Mouse (Mus musculus) mouse trophoblast stem cell (cell line): ENCODE data around the gene Kif13a.

Experiments
- in situ Hi-C, 2 experiments: fragments of 300-500 bp; cut with MseI, MboI; formaldehyde crosslinking; loops; 2 replicates in 1 of 2; 3 replicates in 1 of 2; pipeline ENCODE4 v1.15.1; 2025

Kif13a gene

GRCm38 (mm10) chr13:46883976-46884375, 45.7 kb downstream of the Kif13a start:
- in situ Hi-C loops = no loop called here

- in situ Hi-C loops = no loop called here
These were observed 46.3 kb downstream of the Kif13a start for GRCm38 (mm10) chr13:46883381-46883780.

- in situ Hi-C loops = no loop called here
These were observed 48.9 kb downstream of the Kif13a start for GRCm38 (mm10) chr13:46880736-46881135.

DNA sequence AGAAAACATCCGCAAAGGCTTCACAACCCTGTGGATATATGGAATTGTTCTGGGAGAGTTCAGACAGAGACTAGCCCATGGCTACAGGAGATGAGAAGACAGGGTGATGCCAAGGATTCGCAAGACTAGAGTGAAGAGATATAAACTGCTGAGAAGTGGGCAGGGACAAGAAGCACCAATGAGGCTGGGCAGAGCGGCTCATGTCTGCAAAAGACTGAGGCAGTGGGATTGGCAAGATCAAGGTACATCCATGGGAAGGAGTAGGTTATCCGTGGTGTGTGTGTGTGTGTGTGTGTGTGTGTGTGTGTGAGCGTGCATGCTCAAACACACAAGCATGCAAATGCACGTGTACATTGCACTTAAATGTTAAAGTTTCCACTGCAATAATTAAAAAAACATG, 49.4 kb downstream of the Kif13a start:
- in situ Hi-C loops = no loop called here

DNA sequence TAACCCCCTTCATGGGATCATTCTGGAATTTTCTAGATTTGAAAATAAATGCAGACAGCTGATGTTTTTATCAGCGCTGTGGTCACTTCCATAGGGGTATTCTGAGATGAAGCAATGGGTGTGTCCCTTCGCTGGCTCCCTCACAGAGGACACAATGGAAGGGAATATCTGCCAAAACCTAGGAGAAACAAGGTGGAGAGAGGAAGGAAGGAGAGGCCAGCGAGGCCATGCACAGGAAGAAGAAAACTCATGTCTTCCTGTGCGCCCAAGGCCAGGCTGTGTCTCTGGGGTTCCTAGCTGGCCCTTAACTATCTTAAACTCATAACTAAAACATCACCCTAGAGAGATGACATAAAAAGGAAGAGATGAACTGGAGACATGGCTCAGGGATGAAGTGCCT, 52.6 kb downstream of the Kif13a start:
- in situ Hi-C loops = no loop called here

DNA sequence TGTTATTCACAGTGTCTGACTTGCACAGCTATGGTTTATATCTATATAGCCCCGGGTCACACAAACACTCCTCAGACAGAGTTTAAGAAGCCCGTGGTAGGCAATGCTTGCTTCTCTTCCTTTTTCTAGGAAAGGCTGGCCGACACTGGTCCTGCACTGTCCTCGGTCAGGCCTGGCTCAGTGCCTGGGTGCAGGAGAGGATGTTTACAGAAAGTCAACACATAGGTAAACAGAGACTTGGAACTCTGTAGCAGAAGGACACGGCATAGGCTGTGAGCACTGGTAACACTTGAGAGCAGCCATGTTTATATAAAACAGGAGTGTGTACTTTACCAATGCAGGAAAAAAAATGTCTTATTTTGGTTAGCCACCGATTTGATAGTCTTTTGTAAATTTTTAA, 54.3 kb downstream of the Kif13a start:
- in situ Hi-C loops = no loop called here

GRCm38 (mm10) chr13:46872732-46873131, 56.9 kb downstream of the Kif13a start:
- in situ Hi-C loops = no loop called here

- in situ Hi-C loops = no loop called here
These were observed 57.5 kb downstream of the Kif13a start for GRCm38 (mm10) chr13:46872194-46872593.

GRCm38 (mm10) chr13:46869464-46869863, 60.2 kb downstream of the Kif13a start:
- in situ Hi-C loops = no loop called here

- in situ Hi-C loops = no loop called here
These were observed 66.4 kb downstream of the Kif13a start for GRCm38 (mm10) chr13:46863169-46863748.

DNA sequence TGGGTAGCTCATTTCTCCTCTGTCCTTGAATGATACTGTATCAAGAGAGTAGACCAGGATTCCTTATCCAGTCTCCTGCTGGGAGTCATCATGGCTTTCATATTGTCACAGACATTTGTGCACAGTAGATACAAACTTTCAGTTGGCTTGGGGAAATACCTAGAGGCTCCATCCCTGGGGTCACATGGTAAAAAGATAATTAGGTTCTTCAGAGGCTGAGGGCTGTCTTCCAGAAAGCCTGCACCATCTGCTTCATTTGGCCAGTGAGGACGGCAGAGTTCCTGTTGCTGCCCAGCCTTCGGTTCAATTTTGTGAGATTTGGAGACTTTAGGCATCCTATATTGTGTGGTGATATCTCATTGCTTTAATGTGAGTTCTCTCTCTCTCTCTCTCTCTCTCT, 69.8 kb downstream of the Kif13a start:
- in situ Hi-C loops = no loop called here

DNA sequence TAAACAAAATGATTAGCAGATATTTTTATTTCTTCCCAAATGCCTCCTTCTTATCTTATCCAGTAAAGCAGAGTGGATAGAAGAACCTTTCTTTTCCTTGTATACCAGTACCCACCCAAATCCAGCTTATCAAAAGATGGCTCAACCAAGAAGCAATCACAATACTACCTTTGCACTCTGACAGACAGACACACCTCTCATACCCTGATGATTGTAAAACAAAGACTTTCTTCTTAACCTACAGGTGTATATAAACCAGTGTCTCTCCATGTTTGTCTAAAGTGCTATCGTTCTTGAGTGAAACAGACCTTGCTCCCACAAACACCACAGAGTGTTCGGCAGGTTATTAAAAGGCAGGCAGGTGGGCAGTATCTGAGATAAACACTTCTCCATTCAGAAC, 70.5 kb downstream of the Kif13a start:
- in situ Hi-C loops = no loop called here

DNA sequence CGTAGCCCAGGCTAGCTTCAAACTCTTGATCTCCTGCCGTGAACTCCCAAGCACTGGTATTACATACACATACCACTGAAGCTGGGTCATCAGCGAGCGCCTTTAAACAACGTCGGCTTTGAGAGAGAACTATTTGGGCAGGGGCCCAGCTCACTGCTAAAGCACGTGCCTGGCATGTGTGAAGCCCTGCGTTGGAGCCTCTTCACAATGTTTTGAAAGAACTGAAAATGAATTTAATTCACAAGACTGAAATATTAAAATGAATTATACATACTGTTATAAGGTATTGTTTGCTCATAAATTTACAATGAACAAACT, 70.9 kb downstream of the Kif13a start:
- in situ Hi-C loops = no loop called here

DNA sequence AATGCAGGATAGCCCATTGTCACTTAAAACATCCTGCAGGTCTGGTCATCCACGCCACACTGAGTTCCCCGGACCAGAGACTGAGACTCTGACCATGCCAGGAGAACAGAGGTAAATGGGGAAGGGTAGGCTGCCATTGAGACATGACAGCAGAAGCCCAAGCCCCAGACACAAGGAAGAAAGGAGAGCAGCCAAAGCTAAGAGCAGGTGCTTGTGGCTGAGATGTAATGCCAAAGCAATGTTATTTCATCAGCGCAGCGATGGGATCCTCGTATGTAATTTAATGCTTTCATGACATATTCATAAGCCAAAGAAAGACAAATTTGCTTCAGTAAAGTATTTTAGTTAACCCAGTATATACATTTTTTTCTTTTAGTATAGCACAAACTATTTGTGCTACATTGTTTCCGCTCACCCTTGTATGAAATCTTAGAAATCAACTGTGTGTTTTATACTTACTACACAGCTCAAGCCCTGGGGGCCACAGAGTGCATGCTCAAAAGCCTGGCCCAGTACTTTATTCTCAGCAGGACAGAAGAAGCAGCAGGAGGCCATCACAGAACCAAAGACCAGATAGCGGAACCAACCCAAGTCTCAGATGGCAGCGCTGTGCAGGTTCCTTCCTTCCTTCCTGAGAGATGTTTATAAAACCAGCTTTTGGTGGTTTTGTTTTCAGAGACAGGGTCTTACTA, 71.4 kb downstream of the Kif13a start:
- in situ Hi-C loops = no loop called here

DNA sequence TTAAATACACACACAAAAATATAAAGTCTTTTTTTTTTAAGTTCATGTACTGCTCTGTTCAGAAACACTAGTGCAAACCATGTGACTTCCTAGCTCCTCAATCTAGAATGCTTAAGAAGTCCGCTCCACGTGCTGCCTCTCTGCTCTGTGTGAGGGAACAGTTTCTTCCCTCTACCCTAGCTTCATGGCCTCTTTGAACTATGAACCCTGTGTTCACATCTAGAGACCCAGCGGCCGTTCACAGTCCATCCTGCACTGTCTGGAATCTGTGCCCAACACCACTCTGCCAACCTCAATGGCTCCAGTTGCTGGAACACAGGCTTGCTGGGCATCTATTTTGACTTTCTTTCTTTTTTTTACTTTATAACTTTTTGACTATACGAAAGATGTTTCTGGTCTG, 75.2 kb downstream of the Kif13a start:
- in situ Hi-C loops = no loop called here

DNA sequence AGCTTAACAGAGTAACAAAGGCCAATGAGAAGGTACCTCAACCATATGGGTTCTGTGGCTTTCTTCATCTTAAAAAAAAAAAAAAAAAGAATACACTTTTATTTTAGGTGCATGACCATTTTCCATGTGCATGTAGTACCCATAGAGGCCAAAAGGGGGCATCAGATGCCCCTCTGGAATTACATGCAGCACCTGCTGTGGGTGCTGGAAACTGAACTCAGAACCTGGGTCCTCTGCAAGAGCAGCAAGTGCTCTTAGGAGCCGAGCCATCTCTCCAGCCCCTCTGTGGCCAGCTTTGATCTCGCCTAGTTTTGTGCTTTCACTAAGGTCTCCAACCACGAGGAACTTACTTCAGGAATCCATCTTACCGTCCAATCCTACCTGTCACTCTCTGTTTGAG, 77.2 kb downstream of the Kif13a start:
- in situ Hi-C loops = no loop called here

GRCm38 (mm10) chr13:46845456-46845855, 84.2 kb downstream of the Kif13a start:
- in situ Hi-C loops = loop anchor here in 1 of 2 experiments (25.0 kb wide), 1 partner anchor 442 kb away; no protein-coding TSS in a partner anchor

DNA sequence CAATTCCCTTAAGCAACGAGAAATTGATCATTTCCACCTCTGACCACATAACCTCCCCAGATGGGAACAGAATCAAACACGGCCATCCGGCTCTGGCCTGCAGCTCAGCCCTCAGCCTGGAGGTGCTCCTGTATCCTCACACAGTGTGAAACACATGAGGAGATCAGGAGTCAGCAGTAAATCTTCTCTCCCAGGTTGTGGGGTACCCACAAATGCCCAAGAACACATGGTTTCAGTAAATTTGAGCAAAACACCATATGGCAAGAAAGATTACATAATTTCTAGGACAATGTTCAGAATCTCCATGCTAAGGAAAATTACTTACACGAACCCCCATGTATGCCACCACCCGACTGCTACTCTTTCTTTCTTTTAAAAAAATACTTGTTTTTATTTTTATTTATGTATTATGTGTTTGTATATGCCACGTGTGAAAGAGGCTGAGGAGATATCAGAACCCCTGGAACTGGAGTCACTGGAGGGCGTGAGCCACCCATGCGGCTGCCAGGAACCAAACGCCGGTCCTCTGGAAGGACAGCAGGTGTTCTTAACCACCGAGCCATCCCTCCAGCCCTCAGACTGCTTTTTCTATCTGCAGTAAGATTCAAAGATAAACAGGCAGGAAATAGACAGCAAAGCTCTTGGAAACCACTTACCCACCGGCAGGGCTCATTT, 85.0 kb downstream of the Kif13a start:
- in situ Hi-C loops = loop anchor here in 1 of 2 experiments (25.0 kb wide), 1 partner anchor 443 kb away; no protein-coding TSS in a partner anchor

DNA sequence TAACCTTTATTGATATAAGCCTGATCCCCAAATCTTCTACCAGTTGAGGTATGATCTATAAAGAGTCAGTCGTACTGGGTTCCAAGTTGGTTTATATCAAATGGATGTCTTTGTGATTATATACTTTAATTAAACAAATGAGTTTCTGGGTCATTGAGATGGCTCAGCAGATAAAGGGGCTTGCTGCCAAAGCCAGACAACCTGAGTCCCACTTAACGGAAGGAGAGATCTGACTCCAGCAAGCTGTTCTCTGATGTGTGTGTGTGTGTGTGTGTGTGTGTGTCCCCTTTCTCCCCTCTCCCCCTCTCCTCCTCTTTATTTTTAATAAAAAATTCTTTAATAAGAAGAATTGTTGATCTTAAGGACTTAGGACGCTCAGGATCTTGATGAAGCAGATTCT, 86.0 kb downstream of the Kif13a start:
- in situ Hi-C loops = loop anchor here in 1 of 2 experiments (25.0 kb wide), 1 partner anchor 444 kb away; no protein-coding TSS in a partner anchor

GRCm38 (mm10) chr13:46842185-46842584, 87.5 kb downstream of the Kif13a start:
- in situ Hi-C loops = loop anchor here in 1 of 2 experiments (25.0 kb wide), 1 partner anchor 445 kb away; no protein-coding TSS in a partner anchor

- in situ Hi-C loops = loop anchor here in 1 of 2 experiments (25.0 kb wide), 1 partner anchor 446 kb away; no protein-coding TSS in a partner anchor
These were observed 88.0 kb downstream of the Kif13a start for GRCm38 (mm10) chr13:46841668-46842067.

- in situ Hi-C loops = loop anchor here in 1 of 2 experiments (25.0 kb wide), 1 partner anchor 447 kb away; no protein-coding TSS in a partner anchor
These were observed 89.0 kb downstream of the Kif13a start for GRCm38 (mm10) chr13:46840676-46841075.

DNA sequence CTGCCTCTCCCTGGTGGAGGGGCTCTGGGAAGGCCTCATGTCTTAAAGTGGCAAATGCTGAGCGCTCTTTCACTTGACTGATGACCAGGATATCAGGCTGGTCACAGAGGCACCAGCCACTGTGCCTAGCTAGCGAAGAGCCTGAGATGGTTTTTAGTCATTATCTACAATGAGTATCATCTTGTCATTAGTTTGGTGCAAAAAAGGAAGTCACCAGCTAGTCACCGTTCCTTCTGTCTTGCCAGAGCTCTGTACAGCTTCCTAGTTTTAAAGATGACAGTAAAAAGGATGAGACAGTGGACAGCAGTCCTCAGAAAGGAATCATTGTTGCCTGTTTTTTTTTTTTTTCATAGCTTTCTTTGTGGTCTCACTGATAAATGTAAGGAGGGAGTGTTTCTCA, 90.4 kb downstream of the Kif13a start:
- in situ Hi-C loops = loop anchor here in 1 of 2 experiments (10.0 to 25.0 kb wide), 2 partner anchors 176 to 448 kb away; partner anchors contain the start of gene Nhlrc1
